Mouse (Mus musculus) kidney, postnatal 0 days (tissue): ENCODE data around the gene Adk. TPM values are rescaled to one million over a fixed set of nuclear protein-coding genes. Genes with fewer than 3 reads are reported as not detected.

Experiments used
- ATAC-seq: fragments of 200-750 bp; cut with Nextera tagmentation; replicated peaks from 2 replicates; pipeline ENCODE4 v1.8.0; 2017; ENCODE audit warnings: low read depth, moderate number of reproducible peaks, moderate TSS enrichment, moderate library complexity; ENCODE audit not compliant: low FRiP score
- DNase-seq: peaks from one replicate; pipeline ENCODE4 v3.0.0-alpha.2; 2016; ENCODE audit warnings: low spot score
- H3K27ac ChIP-seq: fragments of 300-500 bp; sonication (generic); 2 replicates; pipeline ENCODE4 v1.5.1; 2014; ENCODE audit warnings: mild to moderate bottlenecking
- H3K27me3 ChIP-seq: fragments of 300-500 bp; sonication (generic); 2 replicates; pipeline ENCODE4 v1.6.1; 2014; ENCODE audit warnings: low read length, mixed read lengths; ENCODE audit not compliant: insufficient read depth
- H3K36me3 ChIP-seq: fragments of 300-500 bp; sonication (generic); 2 replicates; pipeline ENCODE4 v1.6.1; 2014; ENCODE audit warnings: low read length, mixed read lengths; ENCODE audit not compliant: insufficient read depth
- H3K4me1 ChIP-seq: fragments of 300-500 bp; sonication (generic); replicated peaks from 2 replicates; pipeline ENCODE4 v1.6.1; 2014; ENCODE audit warnings: antibody characterized with exemption, low read length, mixed read lengths; ENCODE audit not compliant: insufficient read depth
- H3K4me2 ChIP-seq: fragments of 300-500 bp; sonication (generic); 2 replicates; pipeline ENCODE4 v1.6.1; 2014; ENCODE audit warnings: mild to moderate bottlenecking, low read length, moderate library complexity, mixed read lengths
- H3K4me3 ChIP-seq: fragments of 300-500 bp; sonication (generic); replicated peaks from 2 replicates; pipeline ENCODE4 v1.5.1; 2014; ENCODE audit warnings: low read depth, low read length
- H3K9ac ChIP-seq: fragments of 300-500 bp; sonication (generic); 2 replicates; pipeline ENCODE4 v1.6.1; 2014; ENCODE audit warnings: low read depth, low read length
- H3K9me3 ChIP-seq: fragments of 300-500 bp; sonication (generic); replicated peaks from 2 replicates; pipeline ENCODE4 v1.6.1; 2016; ENCODE audit warnings: low read length, inconsistent platforms, mixed read lengths
- CTCF ChIP-seq: IDR thresholded peaks from 2 replicates; pipeline ENCODE4 v1.5.1; 2016; ENCODE audit warnings: antibody characterized with exemption, low read depth, mild to moderate bottlenecking, moderate library complexity
- WGBS: fragments of 180-500 bp; shearing (Covaris S2); extraction: QIAGEN DNeasy Blood & Tissue Kit; methylation state at CpG from one replicate; pipeline ENCODE4 v1.1.7; 2014; 5-methylcytosine and 5-hydroxymethylcytosine counted together
- polyA plus RNA-seq: library from polyadenylated mRNA; unstranded; fragments of >200 nt; fragmentation: Nextera tagmentation; extraction: Ambion mirVana; gene quantifications from 2 replicates; pipeline ENCODE4 v1.2.1, GENCODE M21; 2015

The Adk gene
- polyA plus RNA-seq, 1 experiment from 2014 or later, result 193 TPM

DNA sequence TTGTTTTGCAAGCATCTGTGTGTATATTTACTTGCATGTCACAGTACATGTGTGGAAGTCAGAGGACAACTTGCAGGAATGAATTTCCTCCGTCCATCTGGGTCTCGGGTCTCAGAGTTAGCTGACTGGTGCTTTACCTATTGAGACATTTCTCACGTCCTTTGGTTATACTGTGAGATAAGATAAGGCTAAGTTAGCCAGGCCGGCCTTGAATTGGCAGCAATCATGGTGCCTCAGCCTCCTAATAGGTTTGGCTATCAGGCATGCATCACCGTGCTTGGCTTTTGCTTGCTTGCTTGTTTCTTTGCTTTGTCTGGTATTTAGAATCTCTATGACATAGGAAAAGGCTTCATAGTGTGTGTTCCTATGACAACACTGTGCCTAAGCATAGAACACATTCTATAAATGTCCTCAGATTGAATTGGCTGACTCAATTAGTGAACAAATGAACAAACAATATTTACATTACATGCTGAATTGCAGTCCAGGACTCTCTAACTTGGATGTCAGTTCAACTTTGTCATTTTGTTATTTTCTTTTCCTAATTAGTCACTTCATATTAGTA lies 169.3 kb downstream of the Adk start:
- no peaks in the 10 kb centered on the region for H3K36me3 ChIP-seq
- no peak for TF ChIP-seq CTCF
- no peaks in the 10 kb centered on the region for H3K4me1 ChIP-seq
- DNase-seq (no peak), ATAC-seq (no peak)
- 75% methylated on average over 5 of the region's 5 CpGs for WGBS
- H3K4me2 ChIP-seq, result no peak overlapping the region
- H3K9me3 ChIP-seq, result no peaks in the 10 kb centered on the region
- no peak overlapping the region for H3K9ac ChIP-seq
- no peak overlapping the region for H3K27ac ChIP-seq
- no peaks in the 10 kb centered on the region for H3K27me3 ChIP-seq
- no peak overlapping the region for H3K4me3 ChIP-seq

DNA sequence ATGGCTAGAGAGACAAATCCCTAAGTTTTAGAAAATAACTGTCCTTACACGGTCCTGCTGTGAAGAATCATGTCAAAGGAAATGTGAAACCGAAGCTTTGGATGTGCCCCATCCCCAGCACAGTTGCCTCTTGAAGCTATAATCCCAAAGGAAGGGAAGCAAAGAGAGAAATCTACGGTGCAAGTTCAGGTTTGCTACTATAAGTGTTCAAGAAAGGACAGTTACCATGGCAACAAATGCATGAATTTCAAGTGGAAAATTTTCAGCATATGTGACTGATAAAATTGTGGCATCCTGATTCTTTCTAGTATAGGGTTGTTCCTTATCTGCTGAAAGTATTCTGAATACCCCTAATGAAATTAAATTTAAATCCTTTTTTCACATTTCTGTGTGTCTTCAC lies 169.8 kb downstream of the Adk start:
- H3K27ac ChIP-seq, result no peak overlapping the region
- no peak overlapping the region for H3K9ac ChIP-seq
- no peaks in the 10 kb centered on the region for H3K9me3 ChIP-seq
- ATAC-seq, result no peak
- H3K4me3 ChIP-seq, result no peak overlapping the region
- no peak for TF ChIP-seq CTCF
- H3K36me3 ChIP-seq, result no peaks in the 10 kb centered on the region
- H3K4me1 ChIP-seq, result no peaks in the 10 kb centered on the region
- WGBS, result 70% methylated on average over 3 of the region's 3 CpGs
- DNase-seq, result no peak
- no peaks in the 10 kb centered on the region for H3K27me3 ChIP-seq
- no peak overlapping the region for H3K4me2 ChIP-seq

DNA sequence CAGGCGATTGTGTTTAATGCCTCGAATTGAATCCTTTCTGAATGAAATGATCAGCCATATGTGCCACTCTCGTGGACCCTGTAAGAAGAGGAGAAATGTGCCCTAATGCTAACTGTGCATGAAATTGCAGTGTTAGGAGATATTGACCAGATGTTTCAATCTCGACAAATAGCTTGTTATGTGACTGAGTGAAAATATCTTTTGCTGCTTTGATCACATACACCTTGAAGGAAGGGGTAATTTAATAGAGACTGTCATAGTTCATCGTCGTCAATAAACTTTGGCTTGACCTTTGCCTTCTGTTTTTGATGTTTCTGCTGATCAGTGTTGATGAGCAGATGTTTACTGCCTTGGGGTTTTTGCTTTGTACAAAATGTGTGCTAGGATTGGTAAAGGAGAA lies 171.1 kb downstream of the Adk start:
- ATAC-seq, result no peak
- no peaks in the 10 kb centered on the region for H3K4me1 ChIP-seq
- H3K27ac ChIP-seq, result no peak overlapping the region
- no peaks in the 10 kb centered on the region for H3K9me3 ChIP-seq
- TF ChIP-seq CTCF, result no peak
- no peak overlapping the region for H3K4me3 ChIP-seq
- DNase-seq, result no peak
- H3K9ac ChIP-seq, result no peak overlapping the region
- no peak overlapping the region for H3K4me2 ChIP-seq
- no peaks in the 10 kb centered on the region for H3K36me3 ChIP-seq
- H3K27me3 ChIP-seq, result no peaks in the 10 kb centered on the region
- 75% methylated on average over 6 of the region's 6 CpGs for WGBS

DNA sequence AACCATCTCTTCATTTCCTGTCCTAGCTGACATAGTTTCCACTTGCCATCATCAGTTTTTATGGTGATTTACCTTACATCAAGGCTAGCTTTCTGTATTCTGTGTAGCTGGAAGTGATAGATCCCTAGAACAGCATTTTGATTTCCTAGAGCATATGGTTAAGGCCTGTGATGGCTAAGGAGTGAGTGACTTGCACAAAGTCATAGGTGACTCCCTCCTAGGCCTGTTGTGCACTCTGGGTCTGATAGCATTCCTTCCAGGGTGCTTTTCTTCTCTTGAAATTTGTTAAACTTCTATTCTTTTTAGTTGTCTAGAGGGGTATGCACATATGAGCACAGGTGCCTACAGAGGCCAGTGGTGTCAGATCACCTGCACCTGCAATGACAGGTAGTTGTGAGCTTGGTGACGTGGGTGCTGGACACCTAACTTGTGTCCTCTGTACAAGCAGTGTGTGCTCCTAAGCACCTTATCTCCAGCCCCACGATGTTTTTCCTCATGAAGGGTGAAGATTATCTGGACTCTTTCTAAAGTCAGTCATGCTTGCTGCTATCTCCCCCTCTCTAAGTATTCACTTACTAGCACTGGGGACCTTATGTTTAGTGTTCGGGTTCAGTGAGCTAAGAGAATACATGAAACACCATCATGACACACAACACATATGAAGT lies 171.7 kb downstream of the Adk start:
- Histone ChIP-seq H3K9ac (no peak overlapping the region), H3K27ac (no peak overlapping the region), H3K4me2 (no peak overlapping the region), H3K4me3 (no peak overlapping the region), H3K36me3 (no peaks in the 10 kb centered on the region), H3K9me3 (no peaks in the 10 kb centered on the region), H3K27me3 (no peaks in the 10 kb centered on the region), H3K4me1 (no peaks in the 10 kb centered on the region)
- DNase-seq, result no peak
- TF ChIP-seq CTCF, result no peak
- 81% methylated on average over 3 of the region's 3 CpGs for WGBS
- no peak for ATAC-seq

DNA sequence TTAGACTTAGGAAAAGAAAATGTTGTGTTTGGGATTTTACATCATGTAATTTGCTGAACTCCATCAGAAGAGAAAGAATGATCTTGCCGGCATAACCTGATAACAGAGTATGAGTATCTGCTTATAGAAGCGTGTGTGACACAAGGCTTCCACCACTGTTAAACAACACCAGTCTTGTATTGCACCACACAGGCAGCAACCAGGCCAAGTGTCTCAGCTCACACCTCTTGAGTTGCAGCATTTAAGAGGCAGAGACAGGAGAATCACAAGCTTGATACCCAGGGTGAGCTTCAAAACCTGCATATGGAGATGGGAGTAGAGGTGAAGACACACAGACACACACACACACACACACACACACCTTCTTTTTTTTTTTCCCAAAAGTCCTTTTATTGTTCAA lies 184.7 kb downstream of the Adk start:
- H3K27ac ChIP-seq, result no peak overlapping the region
- H3K4me2 ChIP-seq, result no peak overlapping the region
- no peaks in the 10 kb centered on the region for H3K9me3 ChIP-seq
- no peak overlapping the region for H3K4me3 ChIP-seq
- 94% methylated on average over 2 of the region's 2 CpGs for WGBS
- ATAC-seq (no peak), DNase-seq (no peak)
- no peaks in the 10 kb centered on the region for H3K36me3 ChIP-seq
- no peak for TF ChIP-seq CTCF
- no peak overlapping the region for H3K9ac ChIP-seq
- H3K4me1 ChIP-seq, result no peaks in the 10 kb centered on the region
- H3K27me3 ChIP-seq, result no peaks in the 10 kb centered on the region

DNA sequence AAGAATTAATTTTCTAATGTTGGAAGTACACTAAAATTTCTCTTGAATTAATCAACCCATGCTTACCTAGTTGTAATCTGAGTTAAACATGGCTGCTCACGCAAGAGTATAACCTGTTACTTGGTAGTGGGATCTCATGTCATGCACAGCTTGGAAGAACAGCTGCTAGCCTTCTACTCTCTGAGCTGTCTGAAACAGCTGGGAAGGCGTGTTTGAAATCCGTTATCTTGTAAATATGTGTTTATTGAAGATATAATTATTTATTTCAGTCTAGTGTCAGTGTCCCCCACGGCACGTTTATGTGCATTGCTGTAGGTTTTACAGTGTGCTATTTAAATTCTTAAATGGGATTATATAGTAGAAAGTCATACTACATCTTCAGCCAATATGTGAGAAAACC lies 188.7 kb downstream of the Adk start:
- no peak overlapping the region for H3K4me2 ChIP-seq

More for the DNA sequence above, 188.7 kb downstream of the Adk start:
- 64% methylated on average over 5 of the region's 5 CpGs for WGBS
- H3K9me3 ChIP-seq, result no peaks in the 10 kb centered on the region
- no peak overlapping the region for H3K4me3 ChIP-seq
- H3K27me3 ChIP-seq, result no peaks in the 10 kb centered on the region
- no peaks in the 10 kb centered on the region for H3K4me1 ChIP-seq
- ATAC-seq, result no peak
- DNase-seq, result no peak
- no peak overlapping the region for H3K27ac ChIP-seq
- TF ChIP-seq CTCF, result no peak
- no peaks in the 10 kb centered on the region for H3K36me3 ChIP-seq
- H3K9ac ChIP-seq, result no peak overlapping the region
